Mouse (Mus musculus): ENCODE measurements around the gene Myh9.

The Myh9 gene

GRCm38 (mm10) chr15:77788356-77788755 lies 53.6 kb downstream of the Myh9 start:
- no peak for DNase-seq (ENCODE audit: low spot score)

- DNase-seq (ENCODE audit: low spot score), result no peak
These were observed 56.2 kb downstream of the Myh9 start for GRCm38 (mm10) chr15:77785807-77786206.

- no peak for DNase-seq (ENCODE audit: low spot score)
These were observed 57.7 kb downstream of the Myh9 start for GRCm38 (mm10) chr15:77784039-77784824.

- no peak for DNase-seq (ENCODE audit: low spot score)
These were observed 59.4 kb downstream of the Myh9 start for GRCm38 (mm10) chr15:77782449-77783014.

GRCm38 (mm10) chr15:77775186-77775963 lies 66.6 kb downstream of the Myh9 start:
- DNase-seq (ENCODE audit: low spot score), result peak; percentile 77

GRCm38 (mm10) chr15:77774303-77774702 lies 67.7 kb downstream of the Myh9 start:
- no peak for DNase-seq (ENCODE audit: low spot score)

GRCm38 (mm10) chr15:77773099-77773915 lies 68.7 kb downstream of the Myh9 start:
- DNase-seq (ENCODE audit: low spot score), result no peak

GRCm38 (mm10) chr15:77770942-77771341 lies 71.0 kb downstream of the Myh9 start:
- DNase-seq (ENCODE audit: low spot score), result no peak

- DNase-seq (ENCODE audit: low spot score), result no peak
These were observed 71.6 kb downstream of the Myh9 start for GRCm38 (mm10) chr15:77770341-77770740.

- DNase-seq (ENCODE audit: low spot score), result no peak
These were observed 75.0 kb downstream of the Myh9 start for GRCm38 (mm10) chr15:77766981-77767380.

- no peak for DNase-seq (ENCODE audit: low spot score)
These were observed 76.4 kb downstream of the Myh9 start for GRCm38 (mm10) chr15:77765484-77766093.

GRCm38 (mm10) chr15:77764391-77765006 lies 77.5 kb downstream of the Myh9 start:
- DNase-seq (ENCODE audit: low spot score), result no peak

GRCm38 (mm10) chr15:77763702-77764101 lies 78.3 kb downstream of the Myh9 start:
- DNase-seq (ENCODE audit: low spot score), result no peak

GRCm38 (mm10) chr15:77763050-77763449 lies 78.9 kb downstream of the Myh9 start:
- DNase-seq (ENCODE audit: low spot score), result no peak

GRCm38 (mm10) chr15:77761561-77762380 lies 80.2 kb downstream of the Myh9 start:
- no peak for DNase-seq (ENCODE audit: low spot score)

- DNase-seq (ENCODE audit: low spot score), result no peak
These were observed 80.9 kb downstream of the Myh9 start for GRCm38 (mm10) chr15:77761083-77761482.

- DNase-seq (ENCODE audit: low spot score), result no peak
These were observed 81.9 kb downstream of the Myh9 start for GRCm38 (mm10) chr15:77760037-77760436.

GRCm38 (mm10) chr15:77757586-77758226 lies 84.3 kb downstream of the Myh9 start:
- DNase-seq (ENCODE audit: low spot score), result no peak

GRCm38 (mm10) chr15:77756848-77757247 lies 85.1 kb downstream of the Myh9 start, which contains the start of gene Apol8:
Apol8 (minus strand) TSS chr15:77757003.
- peak; percentile 40 for DNase-seq (ENCODE audit: low spot score)

GRCm38 (mm10) chr15:77756081-77756480 lies 85.9 kb downstream of the Myh9 start:
- no peak for DNase-seq (ENCODE audit: low spot score)
